Mouse (Mus musculus) midbrain, embryonic 11.5 days (tissue): Measurements from ENCODE around the gene Ccnl2. TPM values are rescaled to one million over a fixed set of nuclear protein-coding genes. Genes with fewer than 3 reads are reported as not detected.
"Not testable (repeated sequence)": the region's sequence is repeated elsewhere in the genome, so short reads cannot be mapped to it uniquely, and the experiment has no call there.

Source experiments
- ATAC-seq: fragments of 200-750 bp; cut with Nextera tagmentation; 2 replicates; pipeline ENCODE4 v1.8.0; 2017; ENCODE audit warnings: moderate TSS enrichment, moderate library complexity; ENCODE audit not compliant: low FRiP score
- DNase-seq: peaks from one replicate; pipeline ENCODE4 v3.0.0; 2015; ENCODE audit warnings: low spot score; ENCODE audit errors: missing footprints
- H3K27ac ChIP-seq: fragments of 300-500 bp; sonication (generic); 2 replicates; pipeline ENCODE4 v1.5.1; 2014; ENCODE audit warnings: low read depth, low read length
- H3K27me3 ChIP-seq: fragments of 300-500 bp; sonication (generic); 2 replicates; pipeline ENCODE4 v1.6.1; 2014; ENCODE audit warnings: mild to moderate bottlenecking, low read length, moderate library complexity, mixed read lengths; ENCODE audit not compliant: control insufficient read depth, insufficient read depth
- H3K36me3 ChIP-seq: fragments of 300-500 bp; sonication (generic); 2 replicates; pipeline ENCODE4 v1.6.1; 2014; ENCODE audit warnings: mild to moderate bottlenecking, low read length, moderate library complexity, mixed read lengths; ENCODE audit not compliant: control insufficient read depth, insufficient read depth
- H3K4me1 ChIP-seq: fragments of 300-500 bp; sonication (generic); 2 replicates; pipeline ENCODE4 v1.6.1; 2014; ENCODE audit warnings: low read length; ENCODE audit not compliant: control insufficient read depth, insufficient read depth
- H3K4me2 ChIP-seq: fragments of 300-500 bp; sonication (generic); 2 replicates; pipeline ENCODE4 v1.6.1; 2014; ENCODE audit warnings: mild to moderate bottlenecking, moderate library complexity
- H3K4me3 ChIP-seq: fragments of 300-500 bp; sonication (generic); 2 replicates; pipeline ENCODE4 v1.5.1; 2014; ENCODE audit warnings: low read depth, low read length
- H3K9ac ChIP-seq: fragments of 300-500 bp; sonication (generic); 2 replicates; pipeline ENCODE4 v1.6.1; 2014; ENCODE audit warnings: low read length
- H3K9me3 ChIP-seq: fragments of 300-500 bp; sonication (generic); 2 replicates; pipeline ENCODE4 v1.6.1; 2016; ENCODE audit warnings: low read length; ENCODE audit not compliant: control insufficient read depth
- WGBS: fragments of 180-500 bp; shearing (Covaris S2); extraction: QIAGEN DNeasy Blood & Tissue Kit; methylation state at CpG from one replicate; pipeline ENCODE4 v1.1.7; 2014; 5-methylcytosine and 5-hydroxymethylcytosine counted together
- polyA plus RNA-seq: library from polyadenylated mRNA; unstranded; fragments of >200 nt; fragmentation: Nextera tagmentation; extraction: Ambion mirVana; gene quantifications from 2 replicates; pipeline ENCODE4 v1.2.1, GENCODE M21; 2014

Ccnl2 gene
- polyA plus RNA-seq, 1 experiment from 2014 or later: 146 TPM

- H3K9ac ChIP-seq: no peak overlapping the region
- no peak for ATAC-seq
- H3K36me3 ChIP-seq: no peaks in the 10 kb centered on the region
- no peak overlapping the region for H3K4me2 ChIP-seq
- WGBS: 82% methylated on average over 10 of the region's 10 CpGs
- no peak overlapping the region for H3K4me3 ChIP-seq
- H3K27ac ChIP-seq: no peak overlapping the region
- H3K27me3 ChIP-seq: no peaks in the 10 kb centered on the region
- peaks cover 3% of the 10 kb centered on the region; the same call in 1 of the 2 replicates for H3K4me1 ChIP-seq
- DNase-seq: no peak
- no peaks in the 10 kb centered on the region for H3K9me3 ChIP-seq
Measured at GRCm38 (mm10) chr4:155785246-155785645, 27.0 kb upstream of the Ccnl2 start.

- no peaks in the 10 kb centered on the region for H3K27me3 ChIP-seq
- H3K4me2 ChIP-seq: peak within 1 kb of the TSS; percentile 78
- DNase-seq: no peak
- 75% methylated on average over 5 of the region's 5 CpGs for WGBS
- H3K4me3 ChIP-seq: peak within 1 kb of the TSS; percentile 58; the same call in 1 of the 2 replicates
- H3K27ac ChIP-seq: no peak within 1 kb of the TSS
- ATAC-seq: no peak
- peaks cover 3% of the 10 kb centered on the region; the same call in 1 of the 2 replicates for H3K4me1 ChIP-seq
- peak within 1 kb of the TSS; percentile 90 for H3K9ac ChIP-seq
- no peaks in the 10 kb centered on the region for H3K9me3 ChIP-seq
- no peaks in the 10 kb centered on the region for H3K36me3 ChIP-seq
Measured at GRCm38 (mm10) chr4:155785819-155786218, 26.5 kb upstream of the Ccnl2 start, which contains the start of gene Tmem88b. Tmem88b (minus strand) TSS chr4:155785874.

- Histone ChIP-seq H3K4me3 (no peak overlapping the region), H3K9me3 (no peaks in the 10 kb centered on the region), H3K27ac (no peak overlapping the region), H3K4me1 (peaks cover 3% of the 10 kb centered on the region; the same call in 1 of the 2 replicates), H3K36me3 (no peaks in the 10 kb centered on the region), H3K9ac (no peak overlapping the region), H3K27me3 (no peaks in the 10 kb centered on the region), H3K4me2 (no peak overlapping the region)
- DNase-seq (no peak), ATAC-seq (no peak)
- WGBS: 72% methylated on average over 3 of the region's 3 CpGs
Measured at GRCm38 (mm10) chr4:155788300-155788699, 24.0 kb upstream of the Ccnl2 start.

GRCm38 (mm10) chr4:155788833-155789232, 23.5 kb upstream of the Ccnl2 start:
- not testable (repeated sequence) for ATAC-seq, H3K4me2 ChIP-seq, DNase-seq, H3K36me3 ChIP-seq, H3K27me3 ChIP-seq, H3K9me3 ChIP-seq, H3K27ac ChIP-seq, H3K4me3 ChIP-seq, H3K9ac ChIP-seq, H3K4me1 ChIP-seq
- WGBS: 79% methylated on average over 4 of the region's 4 CpGs

- Histone ChIP-seq H3K4me2 (no peak within 1 kb of the TSS), H3K9ac (no peak within 1 kb of the TSS), H3K4me3 (no peak within 1 kb of the TSS), H3K27ac (no peak within 1 kb of the TSS), H3K27me3 (no peaks in the 10 kb centered on the region), H3K9me3 (no peaks in the 10 kb centered on the region), H3K36me3 (no peaks in the 10 kb centered on the region), H3K4me1 (no peaks in the 10 kb centered on the region)
- no peak for DNase-seq
- 81% methylated on average over 3 of the region's 3 CpGs for WGBS
- ATAC-seq: no peak
Measured at GRCm38 (mm10) chr4:155790021-155790489, 22.2 kb upstream of the Ccnl2 start, which contains the start of gene Ankrd65. Ankrd65 (plus strand) TSS chr4:155790439.

GRCm38 (mm10) chr4:155790650-155791161, 21.6 kb upstream of the Ccnl2 start:
- H3K4me1 ChIP-seq: no peaks in the 10 kb centered on the region
- no peaks in the 10 kb centered on the region for H3K27me3 ChIP-seq
- ATAC-seq: no peak
- no peak overlapping the region for H3K4me2 ChIP-seq
- H3K27ac ChIP-seq: no peak overlapping the region
- no peak overlapping the region for H3K9ac ChIP-seq
- no peaks in the 10 kb centered on the region for H3K9me3 ChIP-seq
- DNase-seq: no peak
- WGBS: 66% methylated on average over 3 of the region's 3 CpGs
- H3K36me3 ChIP-seq: no peaks in the 10 kb centered on the region
- H3K4me3 ChIP-seq: no peak overlapping the region

- H3K4me2 ChIP-seq: no peak overlapping the region
- H3K4me1 ChIP-seq: no peaks in the 10 kb centered on the region
- no peak overlapping the region for H3K9ac ChIP-seq
- WGBS: 81% methylated on average over 24 of the region's 24 CpGs
- H3K27me3 ChIP-seq: no peaks in the 10 kb centered on the region
- H3K9me3 ChIP-seq: no peaks in the 10 kb centered on the region
- no peak overlapping the region for H3K4me3 ChIP-seq
- ATAC-seq (no peak), DNase-seq (no peak)
- no peak overlapping the region for H3K27ac ChIP-seq
- H3K36me3 ChIP-seq: no peaks in the 10 kb centered on the region
Measured at GRCm38 (mm10) chr4:155791240-155791933, 20.9 kb upstream of the Ccnl2 start.

- 77% methylated on average over 2 of the region's 2 CpGs for WGBS
- H3K27ac ChIP-seq: no peak overlapping the region
Measured at GRCm38 (mm10) chr4:155793730-155794129, 18.6 kb upstream of the Ccnl2 start.

GRCm38 (mm10) chr4:155802075-155802474, 10.2 kb upstream of the Ccnl2 start:
- Histone ChIP-seq H3K4me3 (no peak overlapping the region), H3K9ac (no peak overlapping the region), H3K9me3 (no peaks in the 10 kb centered on the region), H3K4me2 (no peak overlapping the region), H3K27ac (no peak overlapping the region), H3K36me3 (peaks cover 4% of the 10 kb centered on the region; the same call in 1 of the 2 replicates), H3K4me1 (peaks cover 7% of the 10 kb centered on the region), H3K27me3 (no peaks in the 10 kb centered on the region)
- ATAC-seq (no peak), DNase-seq (no peak)
- 89% methylated on average over 1 of the region's 1 CpGs for WGBS

More at GRCm38 (mm10) chr4:155793730-155794129, 18.6 kb upstream of the Ccnl2 start:
- Histone ChIP-seq H3K4me3 (no peak overlapping the region), H3K4me2 (no peak overlapping the region), H3K9ac (no peak overlapping the region), H3K27me3 (no peaks in the 10 kb centered on the region), H3K4me1 (no peaks in the 10 kb centered on the region), H3K9me3 (no peaks in the 10 kb centered on the region), H3K36me3 (no peaks in the 10 kb centered on the region)
- ATAC-seq (no peak), DNase-seq (no peak)
